Mouse (Mus musculus): ENCODE measurements around the gene Nmnat2.

Gene Nmnat2

GRCm38 (mm10) chr1:153093581-153093980, 138.8 kb downstream of the Nmnat2 start:
- DNase-seq (ENCODE audit: low spot score), result no peak

DNA sequence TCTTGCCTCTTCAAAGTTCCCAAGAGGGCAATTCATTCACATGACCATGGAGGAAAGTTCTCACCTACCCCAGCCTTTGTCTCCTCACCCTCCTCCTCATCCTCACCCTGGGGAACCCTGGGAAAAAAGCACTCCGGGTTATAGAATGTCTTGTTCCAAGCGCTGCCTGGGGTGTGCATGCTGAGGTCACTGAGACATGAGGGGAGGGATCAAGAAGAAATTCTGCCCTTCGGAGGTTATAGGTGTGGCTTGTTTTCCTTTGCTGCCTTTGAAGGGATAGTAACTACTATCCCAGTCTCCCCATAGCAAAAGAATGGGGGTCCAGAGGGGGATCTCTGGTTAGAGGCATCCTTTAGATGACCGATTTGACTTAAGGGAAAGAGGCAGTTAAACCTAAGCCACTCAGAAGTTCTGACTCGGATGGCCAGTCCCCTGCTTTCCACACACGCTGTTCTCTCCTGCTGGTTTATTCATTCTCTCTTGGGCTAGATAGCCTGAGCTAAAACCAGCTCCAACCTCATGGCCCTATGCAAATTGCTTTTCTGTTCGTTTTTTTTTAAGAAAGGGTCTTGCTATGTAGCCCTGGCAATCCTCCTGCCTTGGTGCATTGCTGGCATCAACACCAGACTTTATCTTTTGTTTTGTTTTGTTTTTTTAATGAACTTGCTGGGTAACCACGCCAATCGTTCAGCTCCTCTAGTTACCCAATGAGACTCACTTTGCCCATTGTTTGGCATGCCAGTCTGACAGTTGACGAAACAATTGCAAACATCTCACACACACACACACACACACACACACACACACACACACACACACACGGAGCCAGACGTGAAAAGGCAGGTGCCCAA, 139.7 kb downstream of the Nmnat2 start:
- no peak for DNase-seq (ENCODE audit: low spot score)

DNA sequence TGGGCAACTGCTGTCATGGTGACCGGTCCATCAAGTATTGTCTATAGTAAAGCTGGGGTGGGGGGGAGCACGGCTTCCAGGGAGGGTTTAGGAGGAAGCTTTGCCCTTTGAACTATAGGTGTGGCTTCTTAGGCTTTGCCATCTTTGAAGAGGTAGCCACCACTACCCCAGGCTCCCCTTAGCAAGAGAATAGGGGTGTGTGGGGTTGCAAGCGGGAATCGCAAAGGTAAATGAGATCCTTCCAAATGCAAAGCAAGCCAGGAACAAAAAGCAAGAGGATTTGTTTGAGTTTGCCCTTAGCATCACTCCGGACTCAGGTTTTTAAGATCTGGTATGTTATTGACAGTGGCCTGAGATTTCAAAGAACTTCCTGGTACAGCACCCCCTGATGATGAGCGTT, 140.5 kb downstream of the Nmnat2 start:
- DNase-seq (ENCODE audit: low spot score), result no peak

- DNase-seq (ENCODE audit: low spot score), result no peak
Observed at GRCm38 (mm10) chr1:153095826-153096727, 141.3 kb downstream of the Nmnat2 start.

- no peak for DNase-seq (ENCODE audit: low spot score)
Observed at GRCm38 (mm10) chr1:153097017-153097675, 142.4 kb downstream of the Nmnat2 start.

DNA sequence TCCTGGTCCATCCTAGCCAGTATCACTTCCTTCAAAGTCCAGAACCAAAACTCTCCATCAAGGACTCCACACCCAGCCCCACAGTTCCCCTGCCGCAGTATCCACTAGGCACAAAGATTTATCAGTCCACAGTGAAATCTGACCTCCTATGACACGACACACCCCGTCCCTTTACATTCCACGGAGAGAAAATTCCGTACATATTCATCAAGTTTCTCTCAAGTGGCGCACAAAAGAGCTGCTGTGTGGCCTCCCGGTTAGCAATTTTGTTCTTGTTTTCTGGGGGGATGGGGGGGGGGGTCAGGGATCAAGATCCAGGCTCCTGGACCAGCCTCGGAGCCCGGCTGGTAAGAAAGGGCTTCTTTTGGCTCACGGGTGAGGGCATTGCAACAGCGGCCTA, 143.8 kb downstream of the Nmnat2 start:
- DNase-seq (ENCODE audit: low spot score), result no peak

GRCm38 (mm10) chr1:153100912-153101311, 146.1 kb downstream of the Nmnat2 start:
- DNase-seq (ENCODE audit: low spot score), result no peak

DNA sequence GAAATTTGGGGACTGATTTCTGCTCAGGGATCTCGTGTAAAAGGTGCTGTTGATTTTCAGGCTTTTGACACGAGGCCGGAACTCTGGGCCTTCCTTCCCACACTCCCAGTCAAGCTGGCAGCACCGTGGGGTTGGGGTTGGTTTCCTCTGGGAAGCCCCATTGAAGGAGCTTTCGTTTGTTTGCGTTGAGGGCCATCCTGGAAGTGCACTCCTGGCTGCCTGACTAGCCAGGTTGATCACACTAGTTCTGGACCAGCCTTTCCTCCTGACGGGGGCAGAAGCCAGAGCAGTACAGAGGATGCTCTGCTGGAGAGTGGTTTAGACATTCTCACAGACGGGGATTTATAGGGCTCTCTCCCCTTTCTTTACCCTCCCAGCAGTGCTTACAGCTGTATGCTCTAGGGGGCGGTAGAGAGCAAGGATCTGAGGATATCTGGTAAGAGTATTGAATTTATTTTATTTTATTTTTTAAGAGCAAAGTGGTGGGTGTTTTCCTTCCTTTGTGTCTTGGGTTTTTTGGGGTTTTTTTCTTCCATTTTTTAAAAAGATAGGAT, 146.6 kb downstream of the Nmnat2 start:
- DNase-seq (ENCODE audit: low spot score), result no peak

DNA sequence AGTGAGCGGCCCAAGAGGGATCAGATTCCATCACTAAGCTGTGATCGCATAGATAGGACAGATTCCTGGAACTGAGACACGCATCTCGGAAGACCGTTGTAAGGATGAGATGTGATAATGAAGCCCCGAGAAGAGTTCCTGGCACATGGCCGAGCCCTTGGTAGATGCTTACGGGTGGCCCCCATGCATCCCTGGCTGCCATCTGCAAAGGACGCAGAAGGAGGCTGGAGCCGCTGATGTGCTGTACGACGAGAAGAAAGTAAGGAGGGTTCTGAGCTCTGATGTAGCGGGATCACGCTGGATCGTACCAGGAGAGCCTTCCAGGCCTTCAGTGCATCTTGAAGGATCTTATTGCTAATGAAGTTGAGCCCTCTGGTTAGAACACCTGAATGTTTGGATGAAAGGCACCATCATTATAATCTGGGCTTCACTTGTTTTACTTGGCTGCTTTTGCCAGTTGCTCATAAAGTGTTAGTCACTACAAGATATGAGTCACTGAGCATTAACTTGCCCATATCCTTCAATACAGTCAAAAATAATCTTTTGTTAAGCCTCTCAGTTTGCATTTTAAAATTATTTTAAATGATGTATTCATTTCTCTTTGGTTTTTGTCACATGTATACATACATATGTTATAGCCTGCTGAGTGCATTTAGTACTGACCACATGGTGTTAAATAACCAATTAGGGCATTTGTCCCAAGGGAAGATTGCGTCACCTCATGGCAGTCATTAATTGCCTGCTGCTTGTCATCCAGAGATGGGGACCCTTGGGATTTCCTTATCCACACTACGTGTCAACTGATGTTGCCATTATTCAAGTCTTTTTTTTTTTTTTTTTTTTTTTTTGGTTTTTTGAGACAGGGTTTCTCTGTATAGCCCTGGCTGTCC, 147.7 kb downstream of the Nmnat2 start:
- no peak for DNase-seq (ENCODE audit: low spot score)

DNA sequence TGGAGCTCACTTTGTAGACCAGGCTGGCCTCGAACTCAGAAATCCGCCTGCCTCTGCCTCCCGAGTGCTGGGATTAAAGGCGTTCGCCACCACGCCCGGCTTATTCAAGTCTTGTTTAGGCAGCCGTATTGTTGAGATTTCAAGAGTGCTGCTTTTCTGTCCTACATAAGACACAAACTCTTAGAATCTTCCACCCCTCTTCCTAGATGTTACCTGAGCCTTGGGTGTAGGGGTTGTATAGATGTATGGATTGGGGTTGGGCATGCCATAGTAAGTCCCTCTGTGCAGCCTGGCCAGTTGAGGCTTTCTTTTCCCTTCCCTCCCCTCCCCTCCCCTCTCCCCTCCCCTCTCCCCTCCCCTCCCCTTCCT, 148.4 kb downstream of the Nmnat2 start:
- no peak for DNase-seq (ENCODE audit: low spot score)

- no peak for DNase-seq (ENCODE audit: low spot score)
Observed at GRCm38 (mm10) chr1:153104804-153105203, 150.0 kb downstream of the Nmnat2 start.

DNA sequence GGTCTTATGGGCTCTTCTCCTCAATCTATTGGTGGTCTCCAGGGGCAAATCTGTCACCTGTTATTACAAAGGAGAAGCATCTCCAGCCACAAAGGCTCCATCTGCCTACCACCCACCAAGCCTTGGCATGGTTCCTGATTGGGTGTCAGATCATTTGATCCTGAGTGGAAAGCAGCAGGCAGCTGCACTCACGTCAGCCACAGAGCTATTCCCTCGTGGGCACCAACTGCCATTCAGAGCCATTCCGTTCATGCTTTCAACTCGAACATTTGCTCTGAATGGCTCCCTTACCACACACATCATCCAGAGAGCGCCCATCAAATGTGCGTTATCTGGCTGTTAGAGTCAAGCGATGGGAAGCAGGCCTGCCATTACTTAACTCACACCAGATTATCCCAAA, 153.1 kb downstream of the Nmnat2 start:
- no peak for DNase-seq (ENCODE audit: low spot score)

DNA sequence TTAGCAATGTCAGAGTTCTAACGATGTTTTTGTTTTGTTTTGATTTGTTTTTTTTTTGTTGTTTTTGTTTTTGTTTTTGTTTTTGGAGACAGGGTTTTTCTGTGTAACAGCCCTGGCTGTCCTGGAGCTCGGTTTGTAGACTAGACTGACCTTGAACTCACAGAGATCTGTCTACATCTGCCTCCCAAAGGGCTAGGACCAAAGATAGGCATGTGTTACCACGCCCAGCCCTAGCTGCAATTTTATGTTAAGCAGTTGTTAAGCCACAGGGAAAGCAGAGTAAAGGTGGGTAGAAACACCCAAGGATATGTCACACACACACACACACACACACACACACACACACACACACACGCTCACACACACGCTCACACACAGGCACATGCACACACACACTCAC, 154.6 kb downstream of the Nmnat2 start:
- DNase-seq (ENCODE audit: low spot score), result no peak

DNA sequence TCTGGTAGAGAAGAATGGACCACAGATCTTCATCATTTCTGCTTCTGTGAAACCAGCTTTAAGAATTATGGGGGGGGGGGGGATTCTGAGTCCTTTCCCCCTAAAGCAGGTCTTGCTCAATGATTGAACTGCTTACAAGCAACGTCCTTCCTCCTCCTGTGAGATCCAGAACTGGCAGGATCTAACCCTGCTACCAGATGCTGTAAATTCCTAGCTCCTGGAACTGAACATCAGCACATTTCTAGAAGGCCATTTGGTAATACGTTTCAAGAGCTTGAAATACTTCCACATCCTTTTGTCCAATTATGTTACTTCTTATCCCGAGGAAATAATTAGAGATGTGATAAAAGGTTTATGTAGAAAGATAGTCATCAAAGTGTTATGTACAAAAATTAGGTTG, 155.0 kb downstream of the Nmnat2 start:
- DNase-seq (ENCODE audit: low spot score), result no peak

GRCm38 (mm10) chr1:153111596-153111995, 156.8 kb downstream of the Nmnat2 start:
- DNase-seq (ENCODE audit: low spot score), result no peak

DNA sequence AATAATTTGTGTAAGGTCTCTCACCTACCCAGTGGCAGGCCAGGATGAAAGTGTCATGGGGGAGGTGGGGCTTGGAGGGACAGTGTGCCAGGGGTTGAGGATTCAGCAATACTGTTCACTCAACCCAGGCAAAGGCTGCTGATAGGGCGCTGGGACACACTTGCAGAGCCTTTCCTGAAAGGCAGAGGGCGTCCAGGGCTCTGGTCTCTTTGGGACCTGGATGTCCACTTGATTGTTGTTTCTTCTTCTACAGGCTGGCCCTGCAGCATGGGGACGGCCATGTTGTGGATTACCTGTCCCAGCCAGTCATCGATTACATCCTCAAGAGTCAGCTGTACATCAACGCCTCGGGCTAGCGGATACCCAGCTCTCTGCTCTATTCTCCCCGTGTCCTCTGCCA, 160.5 kb downstream of the Nmnat2 start:
- DNase-seq (ENCODE audit: low spot score), result no peak

DNA sequence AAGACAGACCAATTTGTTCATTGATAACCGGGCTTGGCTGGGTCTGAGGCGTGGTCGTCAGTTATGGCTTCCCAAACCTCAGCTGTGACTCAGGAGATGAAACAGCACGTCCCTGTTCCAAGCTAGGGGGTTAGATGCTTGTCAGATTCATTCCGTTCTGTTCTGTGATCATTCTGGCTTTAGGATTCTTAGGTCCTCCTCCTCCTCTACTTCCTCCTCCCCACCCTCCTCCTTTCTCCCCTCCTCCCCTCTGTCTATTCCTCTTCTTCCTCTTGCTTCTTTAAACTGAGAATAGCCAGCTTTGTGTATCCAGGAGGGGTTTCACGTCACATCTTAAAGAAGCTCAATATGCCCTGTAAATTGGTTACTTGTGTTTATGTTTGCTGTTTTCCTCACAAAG, 165.8 kb downstream of the Nmnat2 start:
- DNase-seq (ENCODE audit: low spot score), result no peak

DNA sequence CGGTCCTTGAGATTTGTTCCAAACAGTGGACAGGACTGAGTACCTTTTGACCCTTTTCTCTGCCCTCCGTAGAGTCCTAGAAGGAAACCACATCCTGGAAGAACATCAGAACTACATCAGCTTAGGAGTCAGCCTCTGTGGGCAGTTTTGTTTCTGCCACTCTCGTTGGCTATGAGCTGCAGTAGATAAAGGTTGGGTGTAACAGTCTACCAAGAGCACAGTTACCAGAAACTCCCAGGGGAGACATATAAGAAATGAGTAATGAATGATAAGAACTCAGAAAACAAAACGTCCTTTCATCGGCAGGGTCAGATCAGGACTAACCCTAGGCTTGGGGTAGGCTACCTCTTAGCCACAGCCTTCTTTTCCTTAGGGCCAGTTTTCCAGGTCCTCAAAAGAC, 166.5 kb downstream of the Nmnat2 start:
- no peak for DNase-seq (ENCODE audit: low spot score)

GRCm38 (mm10) chr1:153122764-153123163, 168.0 kb downstream of the Nmnat2 start:
- no peak for DNase-seq (ENCODE audit: low spot score)

- DNase-seq (ENCODE audit: low spot score), result no peak
Observed at GRCm38 (mm10) chr1:153124502-153124901, 169.7 kb downstream of the Nmnat2 start.
